Comparison of ENCODE assay signal across 23 mouse cellular contexts in the genomic region with DNA sequence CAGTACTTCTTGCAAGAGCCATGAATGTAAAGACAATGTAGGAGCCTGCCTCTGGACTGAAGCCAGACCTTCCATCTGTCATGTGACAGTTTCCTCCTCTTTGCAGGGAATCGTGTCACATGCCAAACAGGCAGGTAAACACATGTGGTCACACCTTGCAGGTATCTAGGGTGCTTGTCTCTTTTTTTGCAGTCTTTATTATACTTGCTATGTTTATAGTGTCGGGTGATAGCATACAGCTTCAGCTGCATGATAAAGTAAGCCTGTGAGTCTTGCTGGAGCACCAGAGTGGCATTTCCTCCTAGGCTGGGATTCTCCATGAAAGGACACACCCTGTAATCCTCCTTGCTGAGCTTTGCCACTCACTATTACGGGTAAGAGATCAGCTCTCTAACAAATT. TPM values are rescaled to one million over a fixed set of nuclear protein-coding genes. Genes with fewer than 3 reads are reported as not detected.
"Had no signal": no experiment of that assay in that cellular context is flagged by ENCODE, and none has a peak within 500 bp of the region (broad histone marks: within the 10 kb centered on the region; RNA-seq: fewer than 3 reads in every experiment).

No protein-coding gene starts in this region.

- DNase-seq: retina, postnatal 1 day; right cerebral cortex, adult 18-20 months; right cerebral cortex, postnatal 14 days; right cerebral cortex, postnatal 25 days; right cerebral cortex, postnatal 4 days; spleen, adult 18-20 months; thymus, adult 18-20 months; thymus, adult 2 months; thymus, postnatal 14 days; thymus, postnatal 25 days; thymus, postnatal 36 days; thymus, postnatal 4 days had no signal

- H3K27ac ChIP-seq: neural tube, embryonic 12.5 days; neural tube, embryonic 13.5 days; neural tube, embryonic 15.5 days; stomach, embryonic 15.5 days; stomach, postnatal 0 days had no signal

- H3K36me3 ChIP-seq: stomach, embryonic 15.5 days had no signal

- H3K27me3 ChIP-seq: neural tube, embryonic 12.5 days; neural tube, embryonic 13.5 days; neural tube, embryonic 15.5 days; stomach, embryonic 15.5 days had no signal

- H3K9ac ChIP-seq: neural tube, embryonic 12.5 days; neural tube, embryonic 13.5 days; neural tube, embryonic 15.5 days; stomach, embryonic 15.5 days had no signal

- H3K4me3 ChIP-seq: neural tube, embryonic 12.5 days; neural tube, embryonic 13.5 days; neural tube, embryonic 15.5 days; stomach, embryonic 15.5 days had no signal

- H3K9me3 ChIP-seq: neural tube, embryonic 12.5 days; neural tube, embryonic 13.5 days; neural tube, embryonic 15.5 days; stomach, embryonic 15.5 days had no signal

- H3K4me2 ChIP-seq: neural tube, embryonic 12.5 days; neural tube, embryonic 13.5 days; neural tube, embryonic 15.5 days; stomach, embryonic 15.5 days had no signal

- H3K4me1 ChIP-seq: neural tube, embryonic 12.5 days; neural tube, embryonic 13.5 days; neural tube, embryonic 15.5 days; stomach, embryonic 15.5 days had no signal

RNA-seq across cellular contexts. Expression of a gene that starts 46.6 kb away (rescaled TPM):
- total RNA-seq: neutrophil, adult 5-6 weeks had no signal
- polyA plus RNA-seq: small intestine, adult 2 months; spleen, adult 2 months; stomach, embryonic 14.5 days; stomach, embryonic 15.5 days; stomach, postnatal 0 days; testis, adult 2 months; thymus, postnatal 0 days had no signal
